Mouse (Mus musculus) hindbrain, embryonic 13.5 days (tissue): ENCODE data around the gene Tbc1d30. TPM values are rescaled to one million over a fixed set of nuclear protein-coding genes. Genes with fewer than 3 reads are reported as not detected.

Source experiments
- ATAC-seq: fragments of 200-750 bp; cut with Nextera tagmentation; 2 replicates; pipeline ENCODE4 v1.8.0; 2017; ENCODE audit warnings: moderate TSS enrichment; ENCODE audit not compliant: low FRiP score
- H3K27ac ChIP-seq: fragments of 300-500 bp; sonication (generic); 2 replicates; pipeline ENCODE4 v1.5.1; 2015; ENCODE audit warnings: inconsistent platforms, mild to moderate bottlenecking, moderate library complexity
- H3K27me3 ChIP-seq: fragments of 300-500 bp; sonication (generic); 2 replicates; pipeline ENCODE4 v1.6.1; 2015; ENCODE audit warnings: mild to moderate bottlenecking, inconsistent platforms
- H3K36me3 ChIP-seq: fragments of 300-500 bp; sonication (generic); 2 replicates; pipeline ENCODE4 v1.6.1; 2015; ENCODE audit warnings: mild to moderate bottlenecking, inconsistent platforms
- H3K4me1 ChIP-seq: fragments of 300-500 bp; sonication (generic); replicated peaks from 2 replicates; pipeline ENCODE4 v1.6.1; 2015; ENCODE audit warnings: inconsistent platforms
- H3K4me2 ChIP-seq: fragments of 300-500 bp; sonication (generic); 2 replicates; pipeline ENCODE4 v1.6.1; 2015; ENCODE audit warnings: inconsistent platforms, mild to moderate bottlenecking, moderate library complexity
- H3K4me3 ChIP-seq: fragments of 300-500 bp; sonication (generic); 2 replicates; pipeline ENCODE4 v1.5.1; 2015; ENCODE audit warnings: mild to moderate bottlenecking, inconsistent platforms
- H3K9ac ChIP-seq: fragments of 300-500 bp; sonication (generic); 2 replicates; pipeline ENCODE4 v1.6.1; 2015; ENCODE audit warnings: mild to moderate bottlenecking, inconsistent platforms
- H3K9me3 ChIP-seq: fragments of 300-500 bp; sonication (generic); 2 replicates; pipeline ENCODE4 v1.6.1; 2016; ENCODE audit warnings: inconsistent platforms
- WGBS: fragments of 180-500 bp; shearing (Covaris S2); methylation state at CpG from one replicate; pipeline ENCODE4 v1.1.7; 2015; 5-methylcytosine and 5-hydroxymethylcytosine counted together
- polyA plus RNA-seq: library from polyadenylated mRNA; unstranded; fragments of >200 nt; fragmentation: Nextera tagmentation; extraction: Ambion mirVana; gene quantifications from 2 replicates; pipeline ENCODE4 v1.2.1, GENCODE M21; 2015

Tbc1d30 gene
- polyA plus RNA-seq, 1 experiment from 2014 or later: 12.6 TPM

DNA sequence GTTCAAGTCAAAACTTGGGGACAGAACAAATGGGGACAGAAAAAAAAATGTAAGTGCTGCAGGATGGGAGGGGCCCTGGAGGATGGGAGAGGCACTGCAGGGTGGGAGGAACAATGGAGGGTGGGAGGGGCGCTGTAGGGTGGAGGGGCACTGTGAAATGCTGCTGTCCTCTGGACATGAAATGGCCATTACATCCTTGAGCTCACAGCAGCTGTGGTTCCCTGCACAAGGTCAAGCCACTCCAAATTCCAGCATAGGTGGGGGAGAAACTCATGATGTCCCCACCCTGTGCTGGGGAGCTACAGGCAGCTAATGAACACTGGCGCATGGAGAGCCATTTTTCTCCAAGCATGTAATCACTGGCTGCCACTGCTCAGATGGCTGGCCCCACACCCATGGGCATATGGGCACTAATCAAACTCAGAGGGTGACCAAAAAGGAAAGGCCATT is 74.0 kb downstream of the Tbc1d30 start:
- H3K36me3 ChIP-seq: peaks cover 58% of the 10 kb centered on the region
- no peak overlapping the region for H3K4me3 ChIP-seq
- H3K4me1 ChIP-seq: no peaks in the 10 kb centered on the region
- H3K27me3 ChIP-seq: no peaks in the 10 kb centered on the region
- no peak overlapping the region for H3K9ac ChIP-seq
- H3K27ac ChIP-seq: no peak overlapping the region
- no peaks in the 10 kb centered on the region for H3K9me3 ChIP-seq
- no peak for ATAC-seq
- H3K4me2 ChIP-seq: no peak overlapping the region
- WGBS: 72% methylated on average over 2 of the region's 2 CpGs

DNA sequence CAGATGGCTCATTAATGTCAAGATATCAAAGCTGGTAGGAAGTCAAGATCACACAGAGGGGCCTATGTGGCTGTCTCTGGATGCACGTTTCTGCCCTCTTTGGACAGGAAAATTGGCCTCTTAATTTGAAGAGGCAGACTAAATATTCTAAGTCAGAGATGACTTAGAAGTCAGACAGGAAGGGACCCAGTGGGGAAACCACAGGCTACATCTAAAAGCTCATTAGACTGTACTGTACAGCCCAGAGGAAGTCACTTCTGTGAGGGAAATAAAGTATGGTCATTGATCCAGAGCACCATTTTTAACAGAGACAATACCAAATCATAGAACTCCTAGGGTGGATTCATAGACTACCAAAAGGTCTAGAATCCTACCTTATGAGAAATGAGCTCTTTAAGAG is 76.1 kb downstream of the Tbc1d30 start:
- Histone ChIP-seq H3K27me3 (no peaks in the 10 kb centered on the region), H3K9me3 (no peaks in the 10 kb centered on the region), H3K4me2 (no peak overlapping the region), H3K27ac (no peak overlapping the region), H3K4me1 (no peaks in the 10 kb centered on the region), H3K4me3 (no peak overlapping the region), H3K36me3 (peaks cover 62% of the 10 kb centered on the region), H3K9ac (no peak overlapping the region)
- 86% methylated on average over 1 of the region's 1 CpGs for WGBS
- ATAC-seq: no peak

DNA sequence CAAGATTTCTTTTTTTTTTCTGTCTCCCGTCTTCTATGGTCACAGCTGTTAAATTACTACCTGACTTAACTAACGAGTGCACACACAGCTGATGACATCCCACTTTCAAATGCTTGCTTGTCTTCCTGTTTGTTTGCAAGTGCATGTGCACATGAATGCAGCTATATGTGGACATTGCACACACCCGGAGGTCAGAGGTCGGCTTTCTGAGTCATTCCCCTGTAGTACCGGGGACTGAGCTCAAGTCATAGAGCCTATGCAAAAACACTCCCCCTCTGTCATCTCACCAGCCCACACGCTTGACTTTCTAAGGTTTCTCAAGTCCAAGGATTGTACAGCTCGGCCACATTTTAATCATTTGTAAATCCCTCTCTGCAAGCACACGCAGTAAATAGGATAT is 80.1 kb downstream of the Tbc1d30 start:
- Histone ChIP-seq H3K27me3 (no peaks in the 10 kb centered on the region), H3K4me1 (no peaks in the 10 kb centered on the region), H3K9ac (no peak overlapping the region), H3K4me3 (no peak overlapping the region), H3K9me3 (no peaks in the 10 kb centered on the region), H3K4me2 (no peak overlapping the region), H3K27ac (no peak overlapping the region), H3K36me3 (peaks cover 83% of the 10 kb centered on the region)
- no peak for ATAC-seq
- WGBS: 84% methylated on average over 8 of the region's 8 CpGs

DNA sequence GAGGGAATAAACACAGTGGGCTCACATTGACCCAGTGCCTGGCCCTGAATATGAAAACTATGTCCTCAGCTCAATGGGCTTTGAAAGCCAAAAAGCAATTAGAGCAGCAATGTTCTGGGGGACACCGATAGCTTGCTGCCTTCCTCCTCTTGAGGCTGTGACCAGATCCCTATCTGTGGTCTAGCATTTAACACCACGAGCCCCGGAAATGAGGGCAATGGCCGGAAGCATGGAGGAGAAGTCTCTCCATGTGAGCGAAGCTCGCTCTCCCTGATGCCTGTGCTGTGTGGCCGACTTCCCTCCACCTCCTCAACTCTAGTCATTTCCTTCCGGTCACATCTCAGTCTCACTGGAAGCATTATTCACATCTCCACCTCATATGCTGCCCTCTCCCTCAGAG is 82.3 kb downstream of the Tbc1d30 start:
- Histone ChIP-seq H3K4me3 (no peak overlapping the region), H3K4me2 (no peak overlapping the region), H3K9ac (no peak overlapping the region), H3K27ac (no peak overlapping the region), H3K9me3 (no peaks in the 10 kb centered on the region), H3K4me1 (no peaks in the 10 kb centered on the region), H3K27me3 (no peaks in the 10 kb centered on the region), H3K36me3 (peaks cover 82% of the 10 kb centered on the region)
- WGBS: 90% methylated on average over 8 of the region's 8 CpGs
- ATAC-seq: no peak

DNA sequence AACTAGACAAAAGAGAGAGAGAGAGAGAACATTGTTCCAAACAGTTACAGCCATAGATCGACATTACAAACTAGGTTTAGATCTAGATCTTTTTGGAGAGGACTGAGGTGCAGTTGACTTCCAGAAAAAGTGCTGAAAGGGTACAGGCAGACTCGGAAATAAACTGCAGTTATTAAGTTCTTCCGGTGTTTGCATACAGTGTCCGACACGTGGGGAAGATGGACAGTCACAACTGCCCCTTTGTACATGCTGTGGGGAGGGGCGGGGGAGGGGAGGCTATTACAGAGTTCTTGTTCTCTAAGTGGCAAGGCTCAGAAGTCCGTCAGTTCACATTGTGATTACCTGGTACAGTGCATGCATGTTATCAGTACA is 86.9 kb downstream of the Tbc1d30 start:
- WGBS: 84% methylated on average over 7 of the region's 7 CpGs
- Histone ChIP-seq H3K4me3 (no peak overlapping the region), H3K4me2 (no peak overlapping the region), H3K36me3 (peaks cover 48% of the 10 kb centered on the region), H3K9ac (no peak overlapping the region), H3K27me3 (no peaks in the 10 kb centered on the region), H3K9me3 (no peaks in the 10 kb centered on the region), H3K4me1 (no peaks in the 10 kb centered on the region), H3K27ac (no peak overlapping the region)
- no peak for ATAC-seq

DNA sequence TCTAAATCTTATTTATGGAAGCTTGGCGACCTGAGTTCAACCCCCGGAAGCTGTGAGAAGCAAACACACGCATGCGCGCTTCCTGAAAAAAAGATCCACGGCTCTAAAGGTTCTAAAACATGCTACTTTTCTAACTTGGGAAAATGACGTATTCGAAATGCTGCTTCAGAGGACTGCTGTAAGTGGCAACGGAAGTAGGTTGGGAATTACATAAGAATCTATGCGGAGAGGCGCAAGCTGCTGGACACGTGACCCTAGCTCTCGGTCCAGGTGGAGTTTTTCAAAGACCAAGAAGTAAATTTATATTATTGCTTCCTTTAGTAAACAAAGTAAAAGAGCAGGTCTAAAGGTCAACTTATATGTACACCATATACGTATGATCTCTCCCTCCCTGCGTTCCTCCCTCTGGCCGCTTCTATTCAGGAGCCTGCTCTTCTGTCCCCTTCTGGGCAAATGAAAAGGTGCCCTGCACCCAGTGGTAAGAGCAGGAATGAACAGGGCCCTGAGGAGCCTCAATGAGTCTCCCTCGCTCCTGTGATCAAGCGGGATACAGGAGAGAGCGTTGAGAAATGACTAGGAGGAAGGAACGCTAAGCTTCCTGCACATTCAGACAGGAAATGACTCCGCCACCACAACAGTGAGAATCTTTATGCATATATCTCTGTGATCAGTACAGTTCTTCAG is 87.4 kb downstream of the Tbc1d30 start:
- no peak for ATAC-seq
- Histone ChIP-seq H3K36me3 (peaks cover 44% of the 10 kb centered on the region), H3K9ac (no peak overlapping the region), H3K4me1 (no peaks in the 10 kb centered on the region), H3K4me3 (no peak overlapping the region), H3K27me3 (no peaks in the 10 kb centered on the region), H3K27ac (no peak overlapping the region), H3K9me3 (no peaks in the 10 kb centered on the region), H3K4me2 (no peak overlapping the region)
- 88% methylated on average over 21 of the region's 21 CpGs for WGBS

DNA sequence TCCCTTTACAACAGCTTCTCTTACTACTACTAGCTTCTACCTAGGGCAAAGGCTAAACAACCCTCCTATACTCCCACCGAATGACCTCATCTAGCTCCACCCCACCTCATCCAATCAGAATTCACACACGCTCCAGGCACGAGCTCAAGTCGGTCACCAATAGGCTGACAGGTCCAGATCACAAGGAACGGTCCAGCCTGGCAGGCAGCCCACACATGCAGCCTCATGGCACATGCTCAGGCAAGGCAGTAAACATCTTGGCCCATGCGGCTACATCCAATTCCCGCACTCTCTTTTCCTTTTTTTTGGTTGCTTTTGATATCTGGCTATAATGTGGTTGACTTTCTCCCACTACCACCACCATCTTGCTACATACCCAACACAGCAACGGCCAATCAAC is 88.9 kb downstream of the Tbc1d30 start:
- ATAC-seq: no peak
- Histone ChIP-seq H3K36me3 (peaks cover 35% of the 10 kb centered on the region), H3K4me3 (no peak overlapping the region), H3K9ac (no peak overlapping the region), H3K27me3 (peaks cover 6% of the 10 kb centered on the region; the same call in 1 of the 2 replicates), H3K4me1 (no peaks in the 10 kb centered on the region), H3K27ac (no peak overlapping the region), H3K9me3 (no peaks in the 10 kb centered on the region), H3K4me2 (no peak overlapping the region)
- WGBS: 96% methylated on average over 8 of the region's 8 CpGs

DNA sequence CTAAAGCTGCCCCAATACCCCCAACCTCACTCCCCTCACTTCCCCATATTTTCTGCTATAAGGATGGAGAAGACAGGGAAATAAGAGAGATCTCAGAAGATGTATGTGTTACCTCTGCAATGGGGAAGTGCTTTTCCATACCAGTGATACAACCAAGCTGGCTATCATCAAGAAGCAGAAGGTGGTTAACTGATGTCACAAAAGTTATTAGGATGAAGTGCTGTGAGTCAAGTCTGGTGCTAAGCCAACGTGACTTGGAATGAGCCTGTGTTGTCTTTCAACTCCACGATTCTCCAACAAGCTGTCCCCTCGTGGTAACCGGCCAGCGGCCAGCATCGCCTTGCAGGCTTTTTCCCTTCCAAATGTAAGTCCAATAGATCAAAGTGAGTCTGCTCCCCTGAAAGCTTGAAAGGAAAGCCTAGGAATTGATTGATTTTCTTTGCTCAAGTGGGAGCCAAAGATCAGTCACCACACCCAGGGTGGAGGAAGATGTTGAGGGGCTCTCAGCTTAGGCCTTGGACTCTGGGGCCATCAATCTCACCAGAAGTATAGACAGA is 90.0 kb downstream of the Tbc1d30 start:
- Histone ChIP-seq H3K9ac (no peak overlapping the region), H3K4me1 (no peaks in the 10 kb centered on the region), H3K9me3 (no peaks in the 10 kb centered on the region), H3K36me3 (peaks cover 24% of the 10 kb centered on the region), H3K4me3 (no peak overlapping the region), H3K27ac (no peak overlapping the region), H3K4me2 (no peak overlapping the region), H3K27me3 (peaks cover 7% of the 10 kb centered on the region)
- 85% methylated on average over 6 of the region's 6 CpGs for WGBS
- ATAC-seq: no peak

DNA sequence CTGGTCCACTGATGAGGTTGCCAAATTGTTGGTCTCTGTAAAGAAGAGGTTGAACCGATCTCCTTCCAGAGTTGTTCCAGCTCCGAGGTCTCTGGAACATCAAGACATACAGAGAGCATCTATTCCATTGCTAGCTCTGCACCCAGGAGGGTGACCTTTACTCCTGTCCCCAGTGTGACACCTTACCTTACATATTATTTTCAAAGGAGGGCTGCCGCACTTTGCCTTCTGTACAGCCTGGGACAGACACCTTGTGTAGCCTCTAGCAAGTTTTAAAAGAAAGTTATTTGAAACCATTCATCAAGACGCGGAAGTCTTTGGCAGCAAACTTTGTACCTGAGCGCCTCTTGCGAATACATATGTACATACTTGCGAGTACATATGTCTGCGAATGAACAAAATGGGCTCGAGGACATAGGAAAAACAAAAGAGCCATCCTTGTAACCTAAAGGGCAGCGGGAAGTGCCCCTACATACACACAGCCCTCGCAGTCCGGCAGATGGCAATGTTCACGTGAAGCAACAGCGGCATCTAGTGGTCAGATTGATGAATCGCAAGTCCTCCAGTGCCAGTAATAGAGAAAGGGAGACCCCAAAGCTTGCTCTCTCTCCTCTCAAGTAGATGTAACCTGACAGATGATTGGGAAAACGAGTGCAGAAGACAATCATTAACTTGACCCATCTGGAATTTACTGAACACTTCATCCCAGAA is 94.8 kb downstream of the Tbc1d30 start:
- no peak overlapping the region for H3K9ac ChIP-seq
- H3K27me3 ChIP-seq: peaks cover 18% of the 10 kb centered on the region
- no peak overlapping the region for H3K27ac ChIP-seq
- H3K4me1 ChIP-seq: no peaks in the 10 kb centered on the region
- H3K4me3 ChIP-seq: no peak overlapping the region
- no peaks in the 10 kb centered on the region for H3K9me3 ChIP-seq
- no peaks in the 10 kb centered on the region for H3K36me3 ChIP-seq
- 27% methylated on average over 17 of the region's 17 CpGs for WGBS
- no peak overlapping the region for H3K4me2 ChIP-seq
- 0 out of 2 replicates have a peak, but pooled peaks have one; percentile 46 for ATAC-seq

DNA sequence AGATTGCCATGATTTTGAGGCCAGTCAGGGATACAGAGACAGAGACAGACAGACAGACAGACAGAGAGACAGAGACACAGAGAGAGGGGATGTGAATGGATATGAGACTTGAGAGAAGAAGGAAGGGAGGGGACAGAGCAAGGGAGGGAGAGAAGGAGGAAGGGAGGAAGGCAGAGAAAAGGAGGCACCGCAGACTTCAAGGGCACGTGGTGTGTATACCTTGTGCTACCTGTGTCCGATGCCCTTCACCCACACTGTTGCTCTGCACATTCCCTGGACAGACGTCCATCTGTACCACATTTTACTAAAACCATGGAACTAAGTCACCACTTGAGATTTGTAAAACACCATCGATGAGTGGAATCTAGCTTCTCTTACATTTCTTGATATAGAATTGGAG is 95.6 kb downstream of the Tbc1d30 start:
- H3K4me3 ChIP-seq: no peak overlapping the region
- H3K27me3 ChIP-seq: peaks cover 18% of the 10 kb centered on the region
- H3K36me3 ChIP-seq: no peaks in the 10 kb centered on the region
- no peaks in the 10 kb centered on the region for H3K4me1 ChIP-seq
- no peaks in the 10 kb centered on the region for H3K9me3 ChIP-seq
- no peak overlapping the region for H3K9ac ChIP-seq
- 95% methylated on average over 5 of the region's 5 CpGs for WGBS
- H3K27ac ChIP-seq: no peak overlapping the region
- H3K4me2 ChIP-seq: no peak overlapping the region
- no peak for ATAC-seq

DNA sequence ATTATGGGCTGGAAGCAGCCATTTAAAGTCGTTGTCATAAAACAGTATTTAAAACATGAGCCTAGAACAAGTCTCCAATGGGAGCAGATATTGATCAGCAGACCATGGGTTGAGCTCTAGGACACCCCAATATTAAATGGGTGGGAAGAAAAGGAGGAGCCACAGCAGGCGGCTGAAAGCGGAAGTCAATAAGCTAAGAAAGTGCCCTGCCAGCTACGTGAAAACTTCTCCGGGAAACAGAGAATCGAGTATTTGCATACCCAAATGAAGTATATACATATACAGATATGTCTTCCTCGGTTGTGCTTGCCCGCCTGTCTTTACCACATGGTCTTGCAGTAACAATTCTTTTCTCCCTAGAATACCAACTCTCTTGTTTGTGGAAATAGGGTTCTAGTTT is 96.7 kb downstream of the Tbc1d30 start:
- Histone ChIP-seq H3K27ac (no peak overlapping the region), H3K9me3 (no peaks in the 10 kb centered on the region), H3K27me3 (peaks cover 18% of the 10 kb centered on the region), H3K36me3 (no peaks in the 10 kb centered on the region), H3K4me2 (no peak overlapping the region), H3K4me1 (no peaks in the 10 kb centered on the region), H3K9ac (no peak overlapping the region), H3K4me3 (no peak overlapping the region)
- WGBS: 92% methylated on average over 8 of the region's 8 CpGs
- no peak for ATAC-seq

DNA sequence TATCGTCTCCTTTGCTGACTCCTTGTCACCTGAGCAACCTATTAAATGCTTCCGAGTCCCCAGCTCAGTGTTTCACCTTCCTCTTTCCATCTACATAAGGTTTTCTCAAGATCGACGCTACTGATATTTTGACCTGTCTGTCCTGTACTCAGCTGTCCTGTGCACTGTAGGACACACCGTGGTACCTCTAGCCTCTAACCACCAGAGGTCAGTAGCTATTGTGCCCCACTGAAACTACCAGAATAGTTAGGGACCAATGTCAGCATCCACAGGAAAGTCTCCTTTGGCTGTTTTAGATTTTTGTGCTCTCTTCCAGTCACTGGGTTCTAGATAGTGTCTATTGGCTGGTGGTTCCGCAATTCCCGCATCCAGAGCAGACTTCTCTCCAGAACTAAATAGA is 98.3 kb downstream of the Tbc1d30 start:
- H3K27me3 ChIP-seq: peaks cover 15% of the 10 kb centered on the region
- H3K9ac ChIP-seq: no peak overlapping the region
- 76% methylated on average over 7 of the region's 7 CpGs for WGBS
- no peaks in the 10 kb centered on the region for H3K4me1 ChIP-seq
- H3K4me3 ChIP-seq: no peak overlapping the region
- no peaks in the 10 kb centered on the region for H3K36me3 ChIP-seq
- ATAC-seq: no peak
- no peaks in the 10 kb centered on the region for H3K9me3 ChIP-seq
- H3K27ac ChIP-seq: no peak overlapping the region
- H3K4me2 ChIP-seq: no peak overlapping the region

DNA sequence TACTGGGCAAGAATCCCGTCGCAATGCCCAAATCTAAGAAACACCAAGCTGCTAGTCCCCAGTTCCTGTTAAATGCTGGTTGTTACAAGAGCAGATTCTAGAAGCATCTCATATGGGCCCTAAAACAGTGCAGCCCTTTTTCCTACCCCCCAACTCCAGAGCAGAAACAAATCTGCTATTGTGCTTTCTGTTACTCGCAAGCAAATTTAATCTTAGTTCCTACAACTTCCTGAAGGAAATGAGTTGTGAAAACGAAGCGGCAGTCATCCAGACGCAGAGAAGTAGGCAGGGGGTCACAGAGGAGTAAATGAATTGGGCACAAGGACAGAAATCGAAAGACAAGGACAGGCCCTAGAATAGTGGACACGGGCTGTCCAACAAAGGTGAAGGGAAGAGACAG is 99.9 kb downstream of the Tbc1d30 start:
- WGBS: 72% methylated on average over 8 of the region's 8 CpGs
- Histone ChIP-seq H3K27ac (no peak overlapping the region), H3K36me3 (no peaks in the 10 kb centered on the region), H3K4me3 (no peak overlapping the region), H3K9me3 (no peaks in the 10 kb centered on the region), H3K4me2 (no peak overlapping the region), H3K9ac (no peak overlapping the region), H3K4me1 (no peaks in the 10 kb centered on the region), H3K27me3 (peaks cover 11% of the 10 kb centered on the region)
- ATAC-seq: no peak
